ENCODE assay signal across 8 mouse cellular contexts in the genomic region with DNA sequence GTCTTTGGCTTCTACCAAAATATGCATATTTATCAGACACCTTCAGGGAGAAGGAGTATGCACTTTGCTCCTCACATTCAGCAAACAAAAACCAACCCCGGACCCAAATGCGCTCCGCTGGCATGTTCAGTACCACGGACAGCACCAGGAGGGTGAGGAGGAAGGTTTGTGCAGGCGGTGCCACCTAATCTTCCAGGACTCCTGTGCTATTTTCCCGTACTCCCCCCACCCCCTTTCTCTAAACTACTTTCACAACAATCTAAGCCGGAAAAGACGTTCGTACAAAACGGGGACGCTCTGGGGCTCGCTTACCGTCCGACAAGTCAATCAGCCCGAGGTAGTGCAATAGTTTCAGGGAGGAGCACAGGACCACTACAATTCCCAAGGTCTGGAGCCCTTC.
DNase-seq lines count a peak whose midpoint lies in the region; ATAC-seq and TF ChIP-seq lines count a peak whose summit lies in the region.

No protein-coding gene starts in this region.

- H3K9ac ChIP-seq in liver, embryonic 12.5 days = no peak overlapping the region
- no peak overlapping the region for H3K9ac ChIP-seq in heart, embryonic 14.5 days (ENCODE audit: low read length)
- no peak overlapping the region; the same call in 1 of the 2 replicates for H3K9ac ChIP-seq in midbrain, postnatal 0 days (replicated peaks; ENCODE audit: low read length, poor library complexity, severe bottlenecking)

- DNase-seq in liver = peak; percentile 54
- peak; percentile 57 to 59 for DNase-seq in kidney, postnatal 25 days
- no peak for DNase-seq in midbrain, postnatal 0 days (ENCODE audit: low spot score)
- DNase-seq in frontal cortex, postnatal 14 days (ENCODE audit: low spot score in 2 of 2) = no peak

- no peak for ATAC-seq in liver, embryonic 12.5 days
- ATAC-seq in heart, embryonic 14.5 days (ENCODE audit: insufficient number of reproducible peaks, insufficient read depth, low FRiP score, low read depth) = no peak
- ATAC-seq in midbrain, postnatal 0 days (ENCODE audit: low FRiP score) = no peak
- ATAC-seq in erythroid progenitor cell, adult 5-6 weeks (replicated peaks; ENCODE audit: low FRiP score, poor library complexity, severe bottlenecking) = no peak

- H3K4me1 ChIP-seq in liver, embryonic 12.5 days = no peaks in the 10 kb centered on the region
- peaks cover 5% of the 10 kb centered on the region for H3K4me1 ChIP-seq in bone marrow macrophage, adult 2 months (ENCODE audit: control insufficient read depth, insufficient read depth, low read length)
- H3K4me1 ChIP-seq in heart, embryonic 14.5 days (ENCODE audit: control insufficient read depth in 2 of 2, insufficient read depth in 2 of 2, low read length in 2 of 2) = peaks cover 0 to 3% of the 10 kb centered on the region in 2 experiments; a peak in 2 of 4 replicates
- no peaks in the 10 kb centered on the region for H3K4me1 ChIP-seq in midbrain, postnatal 0 days (ENCODE audit: insufficient read depth, low read length)

- H3K27ac ChIP-seq in liver, embryonic 12.5 days = no peak overlapping the region
- no peak overlapping the region for H3K27ac ChIP-seq in bone marrow macrophage, adult 2 months (ENCODE audit: insufficient read depth, low read depth, low read length)
- no peak overlapping the region for H3K27ac ChIP-seq in heart, embryonic 14.5 days (replicated peaks in 1 of 2; ENCODE audit: control insufficient read depth in 1 of 2, insufficient read depth in 1 of 2, low read depth in 2 of 2, low read length in 2 of 2)
- no peak overlapping the region for H3K27ac ChIP-seq in midbrain, postnatal 0 days (ENCODE audit: low read depth, low read length)

- H3K4me2 ChIP-seq in liver, embryonic 12.5 days = no peak overlapping the region
- peak overlapping the region; percentile 39 for H3K4me2 ChIP-seq in heart, embryonic 14.5 days (ENCODE audit: low read length)
- peak overlapping the region; percentile 45 for H3K4me2 ChIP-seq in midbrain, postnatal 0 days (ENCODE audit: low read depth, low read length, poor library complexity, severe bottlenecking)

- WGBS in liver, embryonic 12.5 days (ENCODE audit: insufficient replicate concordance) = 2% methylated on average over 15 of the region's 15 CpGs
- WGBS in heart, embryonic 14.5 days = under 1% methylated on average over 15 of the region's 15 CpGs
- 6% methylated on average over 15 of the region's 15 CpGs for WGBS in midbrain, postnatal 0 days

- TF ChIP-seq POLR2A in bone marrow macrophage, adult 2 months (IDR thresholded peaks at IDR 0.05; ENCODE audit: borderline replicate concordance, low read depth, low read length) = no peak

- H3K4me3 ChIP-seq in liver, embryonic 12.5 days = no peak overlapping the region
- peak overlapping the region; percentile 35 for H3K4me3 ChIP-seq in bone marrow macrophage, adult 2 months (ENCODE audit: insufficient read depth, low read length)
- H3K4me3 ChIP-seq in heart, embryonic 14.5 days (ENCODE audit: control insufficient read depth in 1 of 2, insufficient read depth in 1 of 2, low read depth in 1 of 2, low read length in 2 of 2) = peak overlapping the region in 1 of 2 experiments; percentile 26; a peak in 2 of 4 replicates
- peak overlapping the region; percentile 13; the same call in 1 of the 2 replicates for H3K4me3 ChIP-seq in midbrain, postnatal 0 days (ENCODE audit: low read depth, low read length)

- peaks cover 17% of the 10 kb centered on the region; the same call in 1 of the 2 replicates for H3K27me3 ChIP-seq in liver, embryonic 12.5 days (replicated peaks)
- peaks cover 8% of the 10 kb centered on the region; the same call in 1 of the 2 replicates for H3K27me3 ChIP-seq in heart, embryonic 14.5 days (ENCODE audit: control insufficient read depth, insufficient read depth, low read length)
- H3K27me3 ChIP-seq in midbrain, postnatal 0 days (ENCODE audit: insufficient read depth, low read length) = no peaks in the 10 kb centered on the region

- H3K9me3 ChIP-seq in liver, embryonic 12.5 days (replicated peaks) = no peaks in the 10 kb centered on the region
- H3K9me3 ChIP-seq in heart, embryonic 14.5 days (ENCODE audit: control insufficient read depth, low read length) = no peaks in the 10 kb centered on the region
- no peaks in the 10 kb centered on the region for H3K9me3 ChIP-seq in midbrain, postnatal 0 days (ENCODE audit: low read length)

- no peaks in the 10 kb centered on the region for H3K36me3 ChIP-seq in liver, embryonic 12.5 days
- no peaks in the 10 kb centered on the region for H3K36me3 ChIP-seq in heart, embryonic 14.5 days (ENCODE audit: control insufficient read depth, insufficient read depth, low read length)
- H3K36me3 ChIP-seq in midbrain, postnatal 0 days (ENCODE audit: insufficient read depth, low read length) = no peaks in the 10 kb centered on the region

- no peak for TF ChIP-seq CTCF in bone marrow macrophage, adult 2 months (IDR thresholded peaks at IDR 0.05; ENCODE audit: low read depth, low read length)
- TF ChIP-seq CTCF in midbrain, postnatal 0 days (IDR thresholded peaks at IDR 0.05) = no peak

Comparison
In these comparisons a context has a peak if more than half of its experiments do, and no peak if none do; other contexts are left out.
1. DNase-seq: peak in liver (single experiment) and kidney, postnatal 25 days (2 of 2); none in midbrain, postnatal 0 days (single experiment) and frontal cortex, postnatal 14 days (0 of 2).